Mouse (Mus musculus): ENCODE results near the gene Spin1. TPM values are rescaled to one million over a fixed set of nuclear protein-coding genes. Genes with fewer than 3 reads are reported as not detected.

Spin1 gene
- polyA plus RNA-seq, 1 experiment: 21.2 TPM

- Histone ChIP-seq H3K79me2 (ENCODE audit: control insufficient read depth, insufficient read depth) (peaks cover 14% of the 10 kb centered on the region), H3K79me3 (ENCODE audit: low read depth) (peaks cover 12% of the 10 kb centered on the region), H3ac (ENCODE audit: control insufficient read depth, insufficient read length, low read depth) (no peak overlapping the region), H3K36me3 (ENCODE audit: control insufficient read depth, insufficient read depth) (peaks cover 41% of the 10 kb centered on the region), H3K27me3 (ENCODE audit: control insufficient read depth, insufficient read depth, insufficient read length) (no peaks in the 10 kb centered on the region), H3K4me3 (ENCODE audit: insufficient read depth, poor library complexity, severe bottlenecking) (no peak overlapping the region)
- no peak for TF ChIP-seq MYOG (IDR thresholded peaks at IDR 0.05; ENCODE audit: control insufficient read depth, extremely low read depth, insufficient read length)
- TF ChIP-seq MAX (IDR thresholded peaks at IDR 0.05): no peak
- TF ChIP-seq CEBPB (IDR thresholded peaks at IDR 0.05; ENCODE audit: low read depth): no peak
- no peak for TF ChIP-seq CTCF (IDR thresholded peaks at IDR 0.05; ENCODE audit: control insufficient read depth, insufficient read depth, insufficient read length)
- TF ChIP-seq FOSL1 (IDR thresholded peaks at IDR 0.05; ENCODE audit: insufficient read depth, low read length, poor library complexity, severe bottlenecking): no peak
- TF ChIP-seq MYOD1 (IDR thresholded peaks at IDR 0.05; ENCODE audit: control insufficient read depth, insufficient read length, low read depth): no peak
- no peak for TF ChIP-seq USF1 (IDR thresholded peaks at IDR 0.05; ENCODE audit: low read depth)
Measured at GRCm38 (mm10) chr13:51136315-51136714, 35.6 kb downstream of the Spin1 start.

DNA sequence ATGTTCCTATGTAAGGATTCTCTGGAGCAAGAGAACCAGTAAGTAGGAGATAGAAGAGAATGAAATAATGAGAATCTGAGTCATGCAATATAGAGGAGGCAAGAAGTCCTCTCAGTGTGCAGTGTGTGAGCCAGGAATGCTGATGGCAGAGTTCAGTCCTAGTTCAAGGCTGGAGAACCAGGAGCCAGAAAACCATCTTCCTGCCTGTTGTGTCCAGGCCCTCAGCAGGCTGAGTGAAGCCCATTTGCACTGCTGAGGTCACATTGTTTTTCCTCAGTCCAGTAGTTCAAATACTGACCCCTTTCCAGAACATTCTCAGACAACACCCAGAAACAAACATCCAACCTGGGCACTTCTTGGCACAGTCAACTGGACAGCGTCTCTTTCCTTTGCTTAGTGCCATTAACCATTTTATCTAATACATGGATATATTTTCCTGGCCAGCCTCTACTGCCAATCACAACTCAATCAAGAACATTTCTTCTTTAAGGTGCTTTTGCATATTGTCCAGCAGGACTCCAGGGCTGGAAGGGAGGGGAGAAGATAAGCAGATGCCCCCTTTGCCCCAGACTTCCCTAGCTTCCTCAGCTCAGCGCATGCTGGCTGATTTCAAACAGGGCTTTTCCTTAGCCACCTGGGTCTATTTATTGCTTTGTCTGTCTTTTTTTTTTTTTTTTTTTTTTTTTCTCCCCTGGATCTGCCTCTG, 36.5 kb downstream of the Spin1 start:
- TF ChIP-seq MAX (IDR thresholded peaks at IDR 0.05) (no peak), CEBPB (IDR thresholded peaks at IDR 0.05; ENCODE audit: low read depth) (no peak), MYOG (IDR thresholded peaks at IDR 0.05; ENCODE audit: control insufficient read depth, extremely low read depth, insufficient read length) (no peak), FOSL1 (IDR thresholded peaks at IDR 0.05; ENCODE audit: insufficient read depth, low read length, poor library complexity, severe bottlenecking) (no peak), USF1 (IDR thresholded peaks at IDR 0.05; ENCODE audit: low read depth) (no peak), CTCF (IDR thresholded peaks at IDR 0.05; ENCODE audit: control insufficient read depth, insufficient read depth, insufficient read length) (no peak), MYOD1 (IDR thresholded peaks at IDR 0.05; ENCODE audit: control insufficient read depth, insufficient read length, low read depth) (no peak)
- Histone ChIP-seq H3K27me3 (ENCODE audit: control insufficient read depth, insufficient read depth, insufficient read length) (no peaks in the 10 kb centered on the region), H3K79me3 (ENCODE audit: low read depth) (peaks cover 9% of the 10 kb centered on the region), H3K36me3 (ENCODE audit: control insufficient read depth, insufficient read depth) (peaks cover 35% of the 10 kb centered on the region), H3K79me2 (ENCODE audit: control insufficient read depth, insufficient read depth) (peaks cover 15% of the 10 kb centered on the region), H3K4me3 (ENCODE audit: insufficient read depth, poor library complexity, severe bottlenecking) (no peak overlapping the region), H3ac (ENCODE audit: control insufficient read depth, insufficient read length, low read depth) (no peak overlapping the region)

- no peak for TF ChIP-seq MYOD1 (IDR thresholded peaks at IDR 0.05; ENCODE audit: control insufficient read depth, insufficient read length, low read depth)
- TF ChIP-seq CTCF (IDR thresholded peaks at IDR 0.05; ENCODE audit: control insufficient read depth, insufficient read depth, insufficient read length): no peak
- no peak for TF ChIP-seq MAX (IDR thresholded peaks at IDR 0.05)
- TF ChIP-seq USF1 (IDR thresholded peaks at IDR 0.05; ENCODE audit: low read depth): no peak
- no peak for TF ChIP-seq CEBPB (IDR thresholded peaks at IDR 0.05; ENCODE audit: low read depth)
- no peak for TF ChIP-seq MYOG (IDR thresholded peaks at IDR 0.05; ENCODE audit: control insufficient read depth, extremely low read depth, insufficient read length)
- TF ChIP-seq FOSL1 (IDR thresholded peaks at IDR 0.05; ENCODE audit: insufficient read depth, low read length, poor library complexity, severe bottlenecking): no peak
- no peaks in the 10 kb centered on the region for H3K27me3 ChIP-seq (ENCODE audit: control insufficient read depth, insufficient read depth, insufficient read length)
- no peak overlapping the region for H3ac ChIP-seq (ENCODE audit: control insufficient read depth, insufficient read length, low read depth)
- peaks cover 34% of the 10 kb centered on the region for H3K36me3 ChIP-seq (ENCODE audit: control insufficient read depth, insufficient read depth)
- no peak overlapping the region for H3K4me3 ChIP-seq (ENCODE audit: insufficient read depth, poor library complexity, severe bottlenecking)
- peaks cover 6% of the 10 kb centered on the region for H3K79me3 ChIP-seq (ENCODE audit: low read depth)
- H3K79me2 ChIP-seq (ENCODE audit: control insufficient read depth, insufficient read depth): peaks cover 21% of the 10 kb centered on the region
Measured at GRCm38 (mm10) chr13:51137702-51138031, 37.0 kb downstream of the Spin1 start.

DNA sequence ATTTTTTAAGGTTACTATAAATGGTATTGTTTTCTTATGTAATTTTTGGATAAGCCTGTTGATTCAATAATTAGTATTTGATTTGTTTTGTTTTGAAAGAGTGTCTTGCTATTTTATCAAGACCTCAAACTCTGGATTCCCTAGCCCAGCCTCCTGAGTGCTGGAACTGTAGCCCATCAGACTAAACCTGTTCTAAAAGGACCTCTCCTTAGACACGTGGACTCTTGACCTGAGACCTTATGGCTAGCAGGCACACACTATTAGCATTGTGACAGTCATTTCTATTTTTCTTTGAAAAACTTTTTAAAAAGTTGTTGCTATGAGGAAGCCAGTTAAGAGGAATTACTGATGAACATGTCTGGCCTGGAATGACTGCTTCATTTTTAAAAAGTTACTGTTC, 46.4 kb downstream of the Spin1 start:
- TF ChIP-seq USF1 (IDR thresholded peaks at IDR 0.05; ENCODE audit: low read depth) (no peak), CTCF (IDR thresholded peaks at IDR 0.05; ENCODE audit: control insufficient read depth, insufficient read depth, insufficient read length) (no peak), FOSL1 (IDR thresholded peaks at IDR 0.05; ENCODE audit: insufficient read depth, low read length, poor library complexity, severe bottlenecking) (no peak), MYOD1 (IDR thresholded peaks at IDR 0.05; ENCODE audit: control insufficient read depth, insufficient read length, low read depth) (no peak)
- no peaks in the 10 kb centered on the region for H3K27me3 ChIP-seq (ENCODE audit: control insufficient read depth, insufficient read depth, insufficient read length)
- peaks cover 62% of the 10 kb centered on the region for H3K36me3 ChIP-seq (ENCODE audit: control insufficient read depth, insufficient read depth)
- H3K79me2 ChIP-seq (ENCODE audit: control insufficient read depth, insufficient read depth): peaks cover 54% of the 10 kb centered on the region
- H3K79me3 ChIP-seq (ENCODE audit: low read depth): peaks cover 11% of the 10 kb centered on the region
- H3ac ChIP-seq (ENCODE audit: control insufficient read depth, insufficient read length, low read depth): no peak overlapping the region
- no peak overlapping the region for H3K4me3 ChIP-seq (ENCODE audit: insufficient read depth, poor library complexity, severe bottlenecking)

- TF ChIP-seq MAX (IDR thresholded peaks at IDR 0.05): no peak
- TF ChIP-seq MYOD1 (IDR thresholded peaks at IDR 0.05; ENCODE audit: control insufficient read depth, insufficient read length, low read depth): no peak
- no peak for TF ChIP-seq CTCF (IDR thresholded peaks at IDR 0.05; ENCODE audit: control insufficient read depth, insufficient read depth, insufficient read length)
- TF ChIP-seq MYOG (IDR thresholded peaks at IDR 0.05; ENCODE audit: control insufficient read depth, extremely low read depth, insufficient read length): no peak
- no peak for TF ChIP-seq CEBPB (IDR thresholded peaks at IDR 0.05; ENCODE audit: low read depth)
- no peak for TF ChIP-seq FOSL1 (IDR thresholded peaks at IDR 0.05; ENCODE audit: insufficient read depth, low read length, poor library complexity, severe bottlenecking)
- no peak for TF ChIP-seq USF1 (IDR thresholded peaks at IDR 0.05; ENCODE audit: low read depth)
- no peaks in the 10 kb centered on the region for H3K79me3 ChIP-seq (ENCODE audit: low read depth)
- H3K4me3 ChIP-seq (ENCODE audit: insufficient read depth, poor library complexity, severe bottlenecking): no peak overlapping the region
- no peaks in the 10 kb centered on the region for H3K27me3 ChIP-seq (ENCODE audit: control insufficient read depth, insufficient read depth, insufficient read length)
- H3ac ChIP-seq (ENCODE audit: control insufficient read depth, insufficient read length, low read depth): no peak overlapping the region
- peaks cover 40% of the 10 kb centered on the region for H3K36me3 ChIP-seq (ENCODE audit: control insufficient read depth, insufficient read depth)
- H3K79me2 ChIP-seq (ENCODE audit: control insufficient read depth, insufficient read depth): peaks cover 3% of the 10 kb centered on the region
Measured at GRCm38 (mm10) chr13:51152966-51153669, 52.4 kb downstream of the Spin1 start.
